Mouse (Mus musculus) MEL (cell line): ENCODE data around the gene F2r.

Experiments used
- BHLHE40 ChIP-seq: IDR thresholded peaks from 2 replicates; pipeline ENCODE4 v1.6.1; 2012; ENCODE audit warnings: low read depth, mild to moderate bottlenecking, inconsistent platforms, low read length, improper control_type of control experiment, borderline replicate concordance
- CTCF ChIP-seq, 3 experiments: IDR thresholded peaks in 2 of 3; conservative IDR thresholded peaks in 1 of 3; 2 replicates each; pipeline ENCODE4 v1.5.1; 2011 to 2012; ENCODE audit warnings: low read length in 3 of 3, low read depth in 2 of 3, mild to moderate bottlenecking in 2 of 3, improper control_type of control experiment in 1 of 3, inconsistent platforms in 1 of 3, mixed read lengths in 1 of 3, moderate library complexity in 1 of 3; ENCODE audit not compliant: control insufficient read depth in 1 of 3, insufficient read depth in 1 of 3, poor library complexity in 1 of 3, severe bottlenecking in 1 of 3
- EP300 ChIP-seq, 2 experiments: IDR thresholded peaks; 2 replicates each; pipeline ENCODE4 v1.6.1; 2011; ENCODE audit warnings: improper control_type of control experiment in 2 of 2, low read length in 2 of 2, low read depth in 1 of 2, mild to moderate bottlenecking in 1 of 2
- GATA1 ChIP-seq: IDR thresholded peaks from 2 replicates; pipeline ENCODE4 v1.6.1; 2011; ENCODE audit warnings: low read depth, low read length, improper control_type of control experiment
- MAFK ChIP-seq: IDR thresholded peaks from 2 replicates; pipeline ENCODE4 v1.6.1; 2011; ENCODE audit warnings: low read depth, mild to moderate bottlenecking, low read length, improper control_type of control experiment, borderline replicate concordance
- POLR2A ChIP-seq, 2 experiments: IDR thresholded peaks; 2 replicates each; pipeline ENCODE4 v1.6.1; 2011 to 2012; ENCODE audit warnings: low read length in 2 of 2, mild to moderate bottlenecking in 2 of 2, control low read depth in 1 of 2, improper control_type of control experiment in 1 of 2, low read depth in 1 of 2, moderate library complexity in 1 of 2; ENCODE audit not compliant: control insufficient read depth in 1 of 2, insufficient read depth in 1 of 2, poor library complexity in 1 of 2
- ZMIZ1 ChIP-seq: IDR thresholded peaks from 2 replicates; pipeline ENCODE4 v1.6.1; 2012; ENCODE audit warnings: low read depth, mild to moderate bottlenecking, inconsistent platforms, low read length, improper control_type of control experiment, moderate library complexity
- ZNF384 ChIP-seq: IDR thresholded peaks from 2 replicates; pipeline ENCODE4 v1.6.1; 2012; ENCODE audit warnings: low read depth, mild to moderate bottlenecking, inconsistent platforms, low read length, improper control_type of control experiment

DNA sequence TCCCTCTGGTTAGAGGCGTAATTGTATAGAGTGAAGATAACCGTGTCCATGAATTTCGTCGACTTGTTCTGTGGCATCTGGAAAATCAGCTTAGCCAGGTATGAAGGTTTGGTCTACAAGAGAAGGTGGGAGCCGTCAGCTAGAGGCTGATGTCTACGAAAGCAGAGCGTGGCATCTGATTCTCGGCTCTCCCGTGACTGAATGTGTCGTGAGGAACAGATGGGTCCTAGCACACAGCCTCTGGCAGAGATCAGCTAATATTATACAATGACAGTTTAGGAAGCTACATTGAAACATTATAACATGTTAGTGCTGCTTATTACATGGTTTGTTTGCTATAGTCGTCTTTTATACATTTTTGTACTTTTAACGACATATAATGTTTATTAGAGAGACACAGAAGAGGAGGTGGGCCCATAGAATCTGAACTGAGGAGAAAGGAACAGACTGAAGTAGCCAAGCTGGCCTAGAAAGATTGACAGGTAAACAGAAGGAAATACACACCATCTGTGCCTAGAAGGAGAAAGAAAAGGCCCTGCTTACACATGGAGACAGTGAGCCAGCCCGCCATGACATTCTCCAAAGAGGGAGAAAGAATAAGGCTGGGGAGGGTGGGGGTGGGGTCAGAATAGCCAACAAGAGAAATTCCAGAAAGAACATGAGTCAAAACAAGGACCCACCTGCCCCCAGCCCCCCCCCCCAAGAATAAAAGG is 47.5 kb upstream of the F2r start:
- TF ChIP-seq EP300 (IDR thresholded peaks at IDR 0.05; ENCODE audit: low read depth in 1 of 2, low read length in 2 of 2) (no peak), POLR2A (IDR thresholded peaks at IDR 0.05; ENCODE audit: control insufficient read depth in 1 of 2, insufficient read depth in 1 of 2, low read depth in 1 of 2, low read length in 2 of 2, poor library complexity in 1 of 2) (no peak), MAFK (no peak), ZNF384 (no peak), GATA1 (no peak), ZMIZ1 (no peak), CTCF (IDR thresholded peaks at IDR 0.05 in 2 of 3, conservative IDR thresholded peaks at IDR 0.05 in 1 of 3; ENCODE audit: control insufficient read depth in 1 of 3, insufficient read depth in 1 of 3, low read depth in 2 of 3, low read length in 3 of 3, poor library complexity in 1 of 3, severe bottlenecking in 1 of 3) (no peak), BHLHE40 (no peak)
